Mouse (Mus musculus) bone marrow macrophage, adult 2 months (primary cell): Measurements from ENCODE around the gene Matn3.

Experiments used
- CTCF ChIP-seq: IDR thresholded peaks from 2 replicates; pipeline ENCODE4 v1.5.1; 2012; ENCODE audit warnings: low read depth, mild to moderate bottlenecking, low read length, moderate library complexity
- POLR2A ChIP-seq: IDR thresholded peaks from 2 replicates; pipeline ENCODE4 v1.6.1; 2012; ENCODE audit warnings: mild to moderate bottlenecking, low read depth, low read length, borderline replicate concordance

DNA sequence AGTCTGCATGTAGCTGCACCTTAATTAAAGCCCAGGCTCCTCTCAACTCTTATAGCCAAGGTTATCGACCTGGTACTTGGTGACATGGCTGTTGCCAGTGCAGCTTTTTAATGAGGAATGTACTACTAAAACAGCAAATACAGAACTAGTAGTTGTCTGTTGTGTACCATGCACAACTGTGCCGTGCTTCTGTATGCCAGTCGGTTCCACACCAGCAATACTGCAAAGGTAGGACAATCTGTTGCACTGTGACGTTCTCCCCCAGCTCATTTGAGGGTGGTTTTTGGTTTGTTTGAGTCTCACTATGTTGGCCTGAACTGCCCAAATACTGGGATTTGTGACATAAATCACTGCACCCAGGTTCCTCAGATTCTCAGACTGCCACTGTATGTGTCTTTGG is 8.2 kb upstream of the Matn3 start:
- no peak for TF ChIP-seq POLR2A
- TF ChIP-seq CTCF = no peak
